Mouse (Mus musculus): ENCODE measurements around the gene Gm13288. TPM values are rescaled to one million over a fixed set of nuclear protein-coding genes. Genes with fewer than 3 reads are reported as not detected.
"Not testable (repeated sequence)": the region's sequence is repeated elsewhere in the genome, so short reads cannot be mapped to it uniquely, and the experiment has no call there.

Gene Gm13288
- polyA plus RNA-seq, 1 experiment from 2014 or later, result not detected

- not testable (repeated sequence) for H3K27ac ChIP-seq; H3K27me3 ChIP-seq (replicated peaks); H3K36me3 ChIP-seq; ATAC-seq (ENCODE audit: low FRiP score, low read depth); H3K9me3 ChIP-seq; H3K9ac ChIP-seq; H3K4me2 ChIP-seq (replicated peaks); H3K4me3 ChIP-seq; H3K4me1 ChIP-seq
- 52% methylated on average over 16 of the region's 18 CpGs for WGBS
Measured at GRCm38 (mm10) chr4:88780320-88780719, 25.0 kb upstream of the Gm13288 start.

GRCm38 (mm10) chr4:88781831-88782230 is 23.5 kb upstream of the Gm13288 start, which contains the start of gene Ifnz:
Ifnz (plus strand) TSS chr4:88782131.
- H3K4me2 ChIP-seq (replicated peaks), result peak within 1 kb of the TSS; percentile 44
- not testable (repeated sequence) for H3K4me1 ChIP-seq; H3K9ac ChIP-seq; H3K4me3 ChIP-seq; ATAC-seq (ENCODE audit: low FRiP score, low read depth); H3K27me3 ChIP-seq (replicated peaks); H3K36me3 ChIP-seq; H3K9me3 ChIP-seq; H3K27ac ChIP-seq
- WGBS, result 20% methylated on average over 5 of the region's 7 CpGs

- H3K4me3 ChIP-seq; H3K27ac ChIP-seq; H3K36me3 ChIP-seq; H3K27me3 ChIP-seq (replicated peaks); H3K4me1 ChIP-seq; H3K9me3 ChIP-seq; ATAC-seq (ENCODE audit: low FRiP score, low read depth); H3K9ac ChIP-seq: not testable (repeated sequence)
- H3K4me2 ChIP-seq (replicated peaks), result peak overlapping the region; percentile 44
- WGBS, result under 1% methylated on average over 17 of the region's 31 CpGs
Measured at GRCm38 (mm10) chr4:88782335-88782734, 23.0 kb upstream of the Gm13288 start.

GRCm38 (mm10) chr4:88785409-88785808 is 19.9 kb upstream of the Gm13288 start, which contains the start of gene Gm13276:
Gm13276 (plus strand) TSS chr4:88785709.
- H3K4me1 ChIP-seq; H3K36me3 ChIP-seq; H3K27ac ChIP-seq; H3K4me3 ChIP-seq; H3K27me3 ChIP-seq (replicated peaks); H3K4me2 ChIP-seq (replicated peaks); ATAC-seq (ENCODE audit: low FRiP score, low read depth); H3K9ac ChIP-seq; H3K9me3 ChIP-seq: not testable (repeated sequence)
- no CpG with 5 or more reads among the region's 27 CpGs for WGBS

- ATAC-seq (ENCODE audit: low FRiP score, low read depth); H3K27ac ChIP-seq; H3K36me3 ChIP-seq; H3K9ac ChIP-seq; H3K4me1 ChIP-seq; H3K4me2 ChIP-seq (replicated peaks); H3K9me3 ChIP-seq; H3K27me3 ChIP-seq (replicated peaks); H3K4me3 ChIP-seq: not testable (repeated sequence)
- WGBS, result 0% methylated on average over 4 of the region's 28 CpGs
Measured at GRCm38 (mm10) chr4:88788402-88788801, 16.9 kb upstream of the Gm13288 start, which contains the start of gene Gm13277. Gm13277 (plus strand) TSS chr4:88788632.

DNA sequence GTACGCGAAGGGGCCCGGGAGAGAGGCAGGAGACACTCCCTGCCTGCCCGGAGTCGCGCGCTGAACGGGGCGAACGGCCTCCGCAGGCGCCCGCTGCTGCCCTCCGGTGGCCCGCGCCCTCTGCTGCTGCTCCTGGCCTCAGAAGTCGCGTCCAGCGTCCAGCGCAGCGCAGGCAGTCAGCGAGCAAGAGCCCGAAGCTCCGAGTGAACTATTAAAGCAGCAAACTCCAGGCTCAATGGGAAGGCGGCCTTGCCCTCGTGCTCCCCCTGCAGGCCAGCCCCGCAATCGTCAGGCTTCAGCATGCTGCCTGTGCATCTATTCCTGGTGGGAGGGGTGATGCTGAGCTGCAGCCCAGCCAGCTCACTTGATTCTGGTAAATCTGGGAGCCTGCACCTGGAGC is 14.1 kb upstream of the Gm13288 start, which contains the start of gene Gm13278:
Gm13278 (plus strand) TSS at position 301 of the 400 bp plus-strand sequence.
- not testable (repeated sequence) for H3K9ac ChIP-seq; H3K4me3 ChIP-seq; H3K4me2 ChIP-seq (replicated peaks); H3K27me3 ChIP-seq (replicated peaks); H3K27ac ChIP-seq; H3K4me1 ChIP-seq; H3K36me3 ChIP-seq; H3K9me3 ChIP-seq; ATAC-seq (ENCODE audit: low FRiP score, low read depth)
- WGBS, result no CpG with 5 or more reads among the region's 28 CpGs

GRCm38 (mm10) chr4:88793936-88794675 is 11.2 kb upstream of the Gm13288 start, which contains the start of gene Gm13275:
Gm13275 (plus strand) TSS chr4:88794487.
- 0% methylated on average over 11 of the region's 52 CpGs for WGBS
- ATAC-seq (ENCODE audit: low FRiP score, low read depth), result not testable (repeated sequence)

GRCm38 (mm10) chr4:88797097-88797496 is 8.2 kb upstream of the Gm13288 start, which contains the start of gene Gm13279:
Gm13279 (plus strand) TSS chr4:88797397.
- not testable (repeated sequence) for H3K27me3 ChIP-seq (replicated peaks); H3K4me1 ChIP-seq; H3K9me3 ChIP-seq; ATAC-seq (ENCODE audit: low FRiP score, low read depth); H3K9ac ChIP-seq; H3K4me2 ChIP-seq (replicated peaks); H3K4me3 ChIP-seq; H3K27ac ChIP-seq; H3K36me3 ChIP-seq
- no CpG with 5 or more reads among the region's 28 CpGs for WGBS

More at GRCm38 (mm10) chr4:88793936-88794675, 11.2 kb upstream of the Gm13288 start, which contains the start of gene Gm13275:
- H3K4me2 ChIP-seq (replicated peaks); H3K27me3 ChIP-seq (replicated peaks); H3K27ac ChIP-seq; H3K36me3 ChIP-seq; H3K4me1 ChIP-seq; H3K4me3 ChIP-seq; H3K9me3 ChIP-seq; H3K9ac ChIP-seq: not testable (repeated sequence)

GRCm38 (mm10) chr4:88799365-88799764 is 6.0 kb upstream of the Gm13288 start, which contains the start of gene Gm13285:
Gm13285 (plus strand) TSS chr4:88799665.
- not testable (repeated sequence) for H3K4me2 ChIP-seq (replicated peaks); H3K36me3 ChIP-seq; H3K27ac ChIP-seq; H3K9ac ChIP-seq; H3K27me3 ChIP-seq (replicated peaks); H3K4me1 ChIP-seq; H3K9me3 ChIP-seq; H3K4me3 ChIP-seq; ATAC-seq (ENCODE audit: low FRiP score, low read depth)
- 13% methylated on average over 5 of the region's 7 CpGs for WGBS

- H3K27ac ChIP-seq; H3K4me2 ChIP-seq (replicated peaks); H3K4me3 ChIP-seq; H3K9me3 ChIP-seq; H3K36me3 ChIP-seq; H3K27me3 ChIP-seq (replicated peaks); H3K9ac ChIP-seq; H3K4me1 ChIP-seq; ATAC-seq (ENCODE audit: low FRiP score, low read depth): not testable (repeated sequence)
- WGBS, result no CpG with 5 or more reads among the region's 29 CpGs
Measured at GRCm38 (mm10) chr4:88802954-88803353, 2.4 kb upstream of the Gm13288 start, which contains the start of gene Gm13287. Gm13287 (plus strand) TSS chr4:88803254.

DNA sequence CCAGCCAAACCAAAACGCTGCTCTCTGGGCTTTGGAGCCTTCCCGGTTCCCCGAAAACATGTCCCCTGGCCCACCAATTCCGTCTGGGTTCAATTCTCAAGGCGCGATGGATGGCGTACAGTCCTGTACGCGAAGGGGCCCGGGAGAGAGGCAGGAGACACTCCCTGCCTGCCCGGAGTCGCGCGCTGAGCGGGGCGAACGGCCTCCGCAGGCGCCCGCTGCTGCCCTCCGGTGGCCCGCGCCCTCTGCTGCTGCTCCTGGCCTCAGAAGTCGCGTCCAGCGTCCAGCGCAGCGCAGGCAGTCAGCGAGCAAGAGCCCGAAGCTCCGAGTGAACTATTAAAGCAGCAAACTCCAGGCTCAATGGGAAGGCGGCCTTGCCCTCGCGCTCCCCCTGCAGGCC is 430 bp downstream of the Gm13288 start:
- not testable (repeated sequence) for H3K4me1 ChIP-seq; H3K27ac ChIP-seq; H3K4me3 ChIP-seq; H3K36me3 ChIP-seq; ATAC-seq (ENCODE audit: low FRiP score, low read depth); H3K9me3 ChIP-seq; H3K9ac ChIP-seq; H3K27me3 ChIP-seq (replicated peaks)
- WGBS, result 0% methylated on average over 6 of the region's 34 CpGs
- peak overlapping the region; percentile 46 for H3K4me2 ChIP-seq (replicated peaks)

DNA sequence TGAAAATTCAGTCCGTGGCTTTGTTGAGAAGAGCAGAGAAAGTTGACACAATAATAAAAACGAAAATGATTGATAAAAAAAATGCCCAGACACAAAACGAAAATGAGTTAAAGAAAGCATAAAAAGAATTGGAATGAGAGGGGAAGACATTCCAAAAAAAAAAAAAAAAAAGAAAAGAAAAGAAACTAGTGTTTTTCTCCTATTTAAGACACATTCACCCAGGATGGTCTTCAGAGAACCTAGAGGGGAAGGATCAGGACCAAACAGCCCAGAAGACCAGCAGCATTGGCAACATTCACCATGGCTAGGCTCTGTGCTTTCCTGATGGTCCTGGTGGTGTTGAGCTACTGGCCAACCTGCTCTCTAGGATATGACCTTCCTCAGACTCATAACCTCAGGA is 10.6 kb downstream of the Gm13288 start, which contains the start of gene Ifna7:
Ifna7 (plus strand) TSS at position 301 of the 400 bp plus-strand sequence.
- no peak within 1 kb of the TSS for H3K27ac ChIP-seq
- H3K4me3 ChIP-seq, result no peak within 1 kb of the TSS
- 68% methylated on average over 3 of the region's 3 CpGs for WGBS
- no peaks in the 10 kb centered on the region for H3K27me3 ChIP-seq (replicated peaks)
- no peak within 1 kb of the TSS for H3K9ac ChIP-seq
- H3K4me2 ChIP-seq (replicated peaks), result no peak within 1 kb of the TSS
- no peak for ATAC-seq (ENCODE audit: low FRiP score, low read depth)
- no peaks in the 10 kb centered on the region for H3K9me3 ChIP-seq
- no peaks in the 10 kb centered on the region for H3K4me1 ChIP-seq
- H3K36me3 ChIP-seq, result no peaks in the 10 kb centered on the region

Measured in neural tube, embryonic 12.5 days (tissue).